Mouse (Mus musculus): ENCODE data around the gene Sumo2.
"Not testable (repeated sequence)": the region's sequence is repeated elsewhere in the genome, so short reads cannot be mapped to it uniquely, and the experiment has no call there.

Gene Sumo2

DNA sequence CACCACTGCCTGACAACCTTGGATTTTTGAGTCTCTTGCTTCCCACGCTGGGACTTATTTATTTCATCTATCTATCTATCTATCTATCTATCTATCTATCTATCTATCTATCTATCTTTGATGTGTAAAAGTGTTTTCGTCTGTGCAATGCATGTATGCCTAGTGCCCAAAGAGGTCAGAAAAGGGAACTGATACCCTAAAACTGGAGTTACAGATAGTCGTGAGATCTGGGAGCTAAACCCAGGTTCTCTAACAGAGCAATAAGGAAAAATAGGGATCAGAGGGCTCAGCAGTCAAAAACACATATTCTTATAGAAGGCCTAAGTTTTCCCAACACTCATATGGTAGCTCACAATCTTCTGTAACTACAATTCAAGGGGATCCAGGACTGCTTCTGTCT lies 16.5 kb downstream of the Sumo2 start:
- DNase-seq (ENCODE audit: low read depth, low spot score) = no peak

DNA sequence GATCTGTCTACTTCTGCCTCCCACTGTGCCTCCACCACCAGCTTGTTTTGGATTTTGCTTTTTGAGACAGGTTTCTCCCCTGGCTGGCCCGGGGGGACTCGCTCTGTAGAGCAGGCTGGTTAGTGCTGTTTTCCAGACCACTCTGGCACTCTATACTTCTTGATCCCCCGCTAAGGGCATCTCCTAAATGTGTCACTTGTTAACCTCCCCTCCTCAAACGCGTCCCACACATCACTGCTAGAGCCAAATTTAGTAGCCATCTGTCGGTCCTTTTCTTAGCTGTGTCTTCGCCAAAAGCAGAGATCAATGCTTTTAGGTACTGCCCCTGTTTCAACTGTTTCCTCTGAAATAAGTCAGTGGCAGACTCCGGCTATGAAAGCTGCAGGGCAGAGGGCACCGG lies 17.4 kb downstream of the Sumo2 start:
- no peak for DNase-seq (ENCODE audit: low read depth, low spot score)

DNA sequence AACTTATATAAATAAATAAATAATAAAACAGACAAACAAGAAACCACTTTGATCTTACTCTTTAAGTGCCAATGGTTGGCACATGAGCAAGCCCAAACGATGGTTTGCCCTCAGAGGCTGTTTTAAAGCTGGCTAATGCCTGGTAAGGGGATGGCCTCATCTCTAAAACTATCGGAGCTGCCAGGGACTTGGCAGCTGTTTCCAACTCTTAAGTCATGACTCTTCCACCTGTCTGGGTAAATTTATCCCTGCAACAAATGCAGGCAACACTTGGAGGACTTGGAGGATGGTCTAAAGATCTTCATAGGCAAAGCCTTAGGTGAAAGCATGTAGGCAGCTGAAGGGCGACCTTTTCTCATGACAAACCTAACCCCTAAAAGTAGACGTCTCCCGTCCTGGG lies 19.1 kb downstream of the Sumo2 start:
- no peak for DNase-seq (ENCODE audit: low read depth, low spot score)

DNA sequence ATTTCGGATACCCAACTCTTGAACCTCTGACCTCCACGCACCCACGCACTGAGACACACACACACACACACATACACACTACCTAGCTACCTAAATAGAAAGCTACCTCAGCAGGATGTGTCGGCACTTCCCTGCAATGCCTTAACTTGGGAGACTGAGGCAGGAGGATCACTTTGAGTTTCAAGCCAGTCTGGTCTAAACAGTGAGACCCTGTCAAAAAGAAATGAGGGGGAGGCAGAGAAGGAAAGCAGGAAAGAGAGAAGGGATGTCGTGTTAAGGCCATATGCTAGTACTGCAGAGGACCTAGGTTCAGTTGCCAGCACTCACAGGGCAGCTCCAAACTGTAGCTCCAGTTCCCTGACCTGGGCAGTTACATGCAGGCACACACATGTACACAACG lies 21.1 kb downstream of the Sumo2 start:
- no peak for DNase-seq (ENCODE audit: low read depth, low spot score)

DNA sequence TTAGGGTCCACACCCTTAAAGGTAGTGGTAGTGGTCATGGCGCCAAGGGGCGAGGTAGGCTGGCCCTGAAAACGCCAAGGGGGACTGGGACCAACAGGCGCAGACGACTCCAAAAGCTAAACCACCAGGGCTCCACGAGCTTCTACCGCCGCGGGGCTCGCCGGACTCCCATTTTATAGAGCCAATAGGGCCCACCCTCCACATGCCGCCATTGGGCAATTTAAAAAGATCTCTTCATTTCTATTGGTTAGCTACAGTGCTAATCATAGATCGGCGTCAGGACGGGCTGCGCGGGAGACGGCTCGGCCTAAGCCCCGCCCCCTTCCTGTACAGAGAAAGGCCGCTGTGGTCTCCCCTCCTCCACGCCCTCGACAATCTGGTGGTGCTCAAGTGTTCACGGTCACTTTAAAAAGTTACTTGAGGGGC lies 21.8 kb downstream of the Sumo2 start, which contains the start of gene Jpt1:
Gene Jpt1 (minus strand): TSS at position 150 of the 426 bp plus-strand sequence.
- peak; percentile 97 for DNase-seq (ENCODE audit: low read depth, low spot score)

DNA sequence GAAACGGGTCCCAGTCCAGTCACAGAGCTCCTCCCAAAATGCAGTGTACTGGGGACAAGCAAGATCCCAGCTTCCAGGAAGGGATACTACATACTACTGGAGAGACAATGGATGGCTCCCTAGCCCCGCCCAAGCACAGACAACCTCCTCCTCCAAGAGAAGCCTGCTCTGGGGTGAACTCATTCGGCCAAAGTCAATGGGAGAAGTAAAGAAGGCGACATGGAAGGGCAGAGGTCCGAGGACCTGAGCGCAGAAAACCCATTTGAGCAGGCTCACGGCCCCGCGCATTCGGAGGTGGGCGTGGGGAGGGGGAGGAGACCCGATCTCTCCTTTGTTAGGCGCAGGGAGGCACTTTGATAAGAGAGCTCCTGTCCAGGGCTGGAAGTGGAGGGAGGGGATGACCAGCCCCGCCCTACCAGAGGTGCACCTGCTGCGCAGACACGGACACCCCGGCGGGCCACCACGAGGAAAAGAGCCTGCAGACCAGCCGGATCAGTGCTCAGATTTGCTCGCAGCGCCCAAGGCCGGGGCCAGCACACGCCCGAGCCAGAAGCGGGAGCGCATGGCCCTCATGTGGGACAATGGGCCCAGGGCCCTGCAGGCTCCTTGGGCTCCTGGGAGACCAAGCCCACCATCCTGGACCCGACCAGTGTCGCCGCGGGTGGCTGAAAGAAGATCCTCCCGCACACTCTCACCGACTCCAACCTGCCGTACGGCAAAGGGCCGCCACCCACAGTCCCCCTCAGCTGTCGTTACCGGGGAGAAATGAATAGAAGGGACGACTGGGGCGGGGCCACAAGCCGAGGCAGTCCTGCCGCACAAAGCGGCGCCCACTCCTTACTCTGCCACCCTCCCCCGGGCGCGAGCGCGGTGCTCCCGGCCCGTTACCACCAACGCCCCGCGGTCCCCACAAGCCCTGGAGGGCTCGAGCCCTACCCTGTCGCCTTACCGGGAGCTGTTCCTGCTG lies 22.5 kb downstream of the Sumo2 start:
- no peak for DNase-seq (ENCODE audit: low read depth, low spot score)

DNA sequence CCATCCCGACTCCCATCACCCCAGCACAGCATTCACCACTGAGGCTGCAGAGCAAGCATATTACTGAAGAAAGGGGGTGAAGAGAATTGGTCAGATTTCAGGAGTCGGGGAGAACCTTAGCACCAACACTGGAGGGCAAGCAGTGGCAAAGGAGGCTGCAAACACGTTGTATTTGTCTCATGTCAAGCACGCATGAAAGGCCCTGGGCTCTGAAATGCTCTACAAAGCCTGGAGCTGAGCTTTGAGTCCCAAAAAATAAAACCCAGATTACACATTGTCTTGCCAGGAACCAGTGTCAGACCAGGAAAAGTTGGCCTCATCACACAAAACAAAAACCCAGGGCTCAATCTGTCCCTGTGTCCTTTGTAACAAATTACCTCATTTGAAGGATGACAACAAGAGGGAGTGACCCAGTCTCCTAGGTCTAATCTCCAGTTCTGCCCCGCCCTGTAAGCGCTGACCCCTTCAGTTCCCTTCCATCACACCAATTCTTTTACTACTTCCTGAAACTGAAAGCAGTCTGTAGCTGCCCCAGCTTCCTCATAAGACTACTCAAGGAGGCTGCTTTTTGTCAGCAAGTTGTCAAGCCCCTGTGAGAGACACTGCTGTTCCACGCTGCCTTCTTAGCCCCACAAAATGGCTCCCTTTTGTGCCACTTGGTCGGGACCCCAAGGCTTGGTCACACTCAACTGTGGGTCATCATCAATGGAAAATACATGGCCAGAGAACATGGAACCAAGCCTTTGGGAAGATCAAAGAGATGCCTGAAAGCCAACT lies 23.5 kb downstream of the Sumo2 start:
- DNase-seq (ENCODE audit: low read depth, low spot score) = no peak

DNA sequence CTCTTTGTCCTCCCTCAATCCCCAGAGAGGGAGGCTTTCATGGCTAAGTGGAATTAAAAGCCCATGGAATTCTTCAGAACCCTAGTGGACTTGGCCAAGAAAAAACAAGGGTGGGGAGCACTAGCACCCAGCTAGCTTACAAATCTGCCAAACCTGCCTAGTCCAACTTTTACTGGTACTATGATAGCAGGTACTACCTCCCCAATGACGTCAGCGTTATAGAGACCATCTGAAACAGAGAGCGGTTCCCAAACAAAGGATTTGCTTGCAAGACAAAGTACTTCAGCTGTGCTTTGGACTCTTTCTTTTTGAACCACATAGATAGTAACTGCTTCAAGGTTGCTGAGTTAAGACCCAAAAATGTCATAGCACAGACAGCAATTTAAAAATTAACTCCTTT lies 24.1 kb downstream of the Sumo2 start:
- no peak for DNase-seq (ENCODE audit: low read depth, low spot score)

DNA sequence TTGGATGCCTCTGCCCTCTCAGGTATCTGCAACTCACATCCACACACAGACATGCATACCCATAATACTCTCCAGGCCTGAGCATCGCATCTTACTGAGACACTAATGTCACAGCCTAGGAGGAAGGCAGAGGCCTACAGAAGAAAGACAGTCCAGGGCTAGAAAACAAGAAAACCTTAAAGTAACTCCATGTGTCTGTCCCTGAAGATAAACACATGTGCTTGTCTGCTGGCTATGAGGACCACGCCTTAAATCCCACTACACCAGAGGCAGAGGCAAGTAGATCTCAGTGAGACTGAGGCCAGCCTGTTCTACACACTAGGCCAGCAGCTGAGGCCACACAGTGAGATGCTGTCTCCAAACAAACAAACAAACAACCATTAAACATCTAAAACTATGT lies 25.0 kb downstream of the Sumo2 start:
- no peak for DNase-seq (ENCODE audit: low read depth, low spot score)

DNA sequence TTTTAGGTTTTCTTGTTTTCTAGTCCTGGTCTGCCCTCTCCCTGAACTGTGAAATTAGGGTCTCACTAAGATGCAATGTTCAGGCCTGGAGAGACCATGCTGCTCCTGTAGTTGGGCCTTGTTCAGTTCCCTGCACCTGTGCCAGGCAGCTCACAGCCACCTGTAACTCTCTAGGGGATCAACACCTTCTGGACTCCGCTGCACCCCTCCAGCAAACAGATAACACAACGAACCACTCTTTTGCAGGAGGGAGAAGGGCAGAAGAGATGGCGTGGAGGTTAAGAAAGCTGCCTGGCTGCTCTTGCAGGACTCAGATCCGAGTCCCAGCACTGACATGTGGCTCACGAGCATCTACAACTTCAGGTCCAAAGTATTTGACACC lies 25.6 kb downstream of the Sumo2 start:
- no peak for DNase-seq (ENCODE audit: low read depth, low spot score)

DNA sequence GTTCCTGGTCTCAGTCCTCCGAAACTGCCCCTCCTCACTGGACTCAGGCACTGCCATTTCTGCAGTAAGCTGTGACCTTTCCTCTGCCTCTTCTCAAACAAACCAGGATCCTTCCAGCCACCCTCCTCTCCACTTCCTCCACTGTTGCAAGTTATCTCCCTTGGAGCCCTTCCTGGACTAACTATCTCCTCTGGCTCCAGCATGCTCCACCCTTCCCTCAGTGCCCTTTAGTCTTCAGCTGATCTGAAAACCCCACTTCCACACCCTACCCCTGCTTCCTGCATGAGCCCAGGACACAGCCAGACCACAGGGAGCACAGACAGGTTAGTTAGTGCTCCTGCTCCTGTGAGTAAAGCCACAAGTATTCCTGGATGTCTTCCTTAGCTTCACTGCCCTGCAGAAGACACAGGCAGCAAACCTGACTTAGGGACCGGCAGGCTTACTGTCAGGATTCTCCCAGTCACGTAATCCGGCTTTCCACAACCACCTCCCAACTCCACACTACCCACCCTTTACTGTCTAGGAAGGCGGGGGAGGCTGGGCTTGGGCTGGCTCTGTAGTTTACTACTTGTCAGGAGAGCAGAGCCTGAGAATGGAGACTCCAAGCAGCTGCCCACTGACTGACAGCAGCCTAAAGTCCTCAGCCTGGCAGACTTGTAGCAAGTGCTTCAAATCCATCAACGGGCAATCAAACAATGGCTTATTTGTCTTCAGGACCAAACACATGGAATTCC lies 26.1 kb downstream of the Sumo2 start:
- DNase-seq (ENCODE audit: low read depth, low spot score) = peak; percentile 32

DNA sequence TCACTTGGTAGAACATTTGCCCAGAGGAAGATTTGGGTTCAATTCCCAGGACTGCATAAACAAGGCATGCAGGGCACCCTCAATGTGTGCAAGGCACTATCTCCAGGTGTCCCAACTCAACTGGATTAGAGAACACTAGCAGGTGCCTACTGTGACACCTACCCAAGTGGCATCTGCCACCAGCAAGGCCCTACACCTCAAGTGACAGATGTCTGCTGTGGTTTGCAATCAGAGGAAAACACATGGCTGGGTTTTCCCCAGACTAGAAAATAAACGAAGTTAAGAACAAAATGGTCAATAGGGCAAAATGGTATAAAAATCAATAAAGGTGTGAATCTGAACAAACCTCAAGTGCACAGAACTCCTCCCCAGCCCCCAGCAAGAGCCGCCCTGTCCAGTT lies 28.0 kb downstream of the Sumo2 start:
- DNase-seq (ENCODE audit: low read depth, low spot score) = no peak

DNA sequence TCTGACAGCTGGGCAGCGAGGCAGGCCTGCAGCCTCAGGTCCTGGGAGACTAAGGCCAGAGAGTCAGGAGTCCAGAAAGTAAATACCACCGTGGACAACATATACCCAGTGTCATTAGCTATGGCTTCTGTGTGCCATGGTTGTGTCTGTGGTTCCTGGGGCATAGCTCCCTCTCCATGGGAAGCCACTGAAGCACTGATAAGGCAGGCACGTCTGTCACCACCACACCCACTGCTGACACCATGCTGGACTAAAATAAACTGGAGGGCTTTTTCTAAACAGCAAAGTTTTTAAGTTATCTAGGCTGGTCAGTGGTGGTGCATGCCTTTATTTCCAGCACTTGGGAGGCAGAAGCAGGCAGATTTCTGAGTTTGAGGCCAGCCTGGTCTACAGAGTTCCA lies 29.5 kb downstream of the Sumo2 start:
- DNase-seq (ENCODE audit: low read depth, low spot score) = no peak

DNA sequence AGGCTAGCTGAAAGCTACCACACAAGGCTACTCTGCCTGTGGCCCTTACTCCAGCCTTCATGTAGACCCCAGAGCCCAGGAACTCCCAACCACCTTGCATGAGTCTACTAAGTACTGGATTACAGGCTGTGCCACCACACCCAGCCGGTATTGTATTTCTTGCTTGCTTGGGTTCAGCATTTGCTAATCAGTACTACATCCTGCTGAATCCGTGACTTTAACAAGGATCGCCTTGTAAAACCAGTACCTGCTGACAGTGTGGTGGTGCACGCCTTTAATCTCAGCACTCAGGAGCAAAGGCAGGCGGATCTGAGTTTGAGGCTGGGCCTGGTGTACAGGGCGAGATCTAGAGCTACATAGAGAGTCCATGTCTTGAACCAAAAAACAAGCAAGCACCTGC lies 33.4 kb downstream of the Sumo2 start:
- DNase-seq (ENCODE audit: low read depth, low spot score) = no peak

DNA sequence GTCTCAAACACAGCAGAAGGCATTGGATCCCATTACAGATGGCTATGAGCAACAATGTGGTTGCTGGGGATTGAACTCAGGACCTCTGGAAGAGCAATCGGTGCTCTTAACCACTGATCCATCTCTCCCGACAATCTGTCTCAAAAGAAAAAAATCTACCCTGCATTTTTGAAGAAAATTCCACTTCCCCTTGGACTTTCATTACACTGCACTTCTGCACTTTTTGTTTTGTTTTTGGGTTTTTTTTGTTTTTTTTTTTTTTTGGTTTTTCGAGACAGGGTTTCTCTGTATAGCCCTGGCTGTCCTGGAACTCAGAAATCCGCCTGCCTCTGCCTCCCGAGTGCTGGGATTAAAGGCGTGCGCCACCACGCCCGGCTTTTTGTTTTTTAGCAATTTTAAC lies 39.5 kb downstream of the Sumo2 start:
- not testable (repeated sequence) for DNase-seq (ENCODE audit: low read depth, low spot score)

DNA sequence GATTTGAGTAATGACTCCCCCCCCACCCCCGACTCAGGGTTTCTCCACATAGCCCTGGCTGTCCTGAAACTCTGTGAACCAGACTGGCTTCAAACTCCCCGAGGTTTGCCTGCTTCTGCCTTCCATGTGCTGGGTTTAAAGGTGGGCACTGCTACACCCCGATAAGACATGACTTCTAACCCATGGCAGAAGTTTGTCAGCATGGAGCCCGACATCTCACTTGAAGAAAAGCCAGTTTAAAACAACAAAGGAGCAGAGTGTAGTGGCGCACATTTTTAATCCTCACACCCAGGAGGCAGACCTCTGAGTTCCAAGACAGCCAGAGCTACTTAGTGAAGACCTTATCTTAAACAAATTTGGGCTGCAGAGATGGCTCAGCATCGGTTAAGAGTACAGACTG lies 43.7 kb downstream of the Sumo2 start:
- no peak for DNase-seq (ENCODE audit: low read depth, low spot score)

DNA sequence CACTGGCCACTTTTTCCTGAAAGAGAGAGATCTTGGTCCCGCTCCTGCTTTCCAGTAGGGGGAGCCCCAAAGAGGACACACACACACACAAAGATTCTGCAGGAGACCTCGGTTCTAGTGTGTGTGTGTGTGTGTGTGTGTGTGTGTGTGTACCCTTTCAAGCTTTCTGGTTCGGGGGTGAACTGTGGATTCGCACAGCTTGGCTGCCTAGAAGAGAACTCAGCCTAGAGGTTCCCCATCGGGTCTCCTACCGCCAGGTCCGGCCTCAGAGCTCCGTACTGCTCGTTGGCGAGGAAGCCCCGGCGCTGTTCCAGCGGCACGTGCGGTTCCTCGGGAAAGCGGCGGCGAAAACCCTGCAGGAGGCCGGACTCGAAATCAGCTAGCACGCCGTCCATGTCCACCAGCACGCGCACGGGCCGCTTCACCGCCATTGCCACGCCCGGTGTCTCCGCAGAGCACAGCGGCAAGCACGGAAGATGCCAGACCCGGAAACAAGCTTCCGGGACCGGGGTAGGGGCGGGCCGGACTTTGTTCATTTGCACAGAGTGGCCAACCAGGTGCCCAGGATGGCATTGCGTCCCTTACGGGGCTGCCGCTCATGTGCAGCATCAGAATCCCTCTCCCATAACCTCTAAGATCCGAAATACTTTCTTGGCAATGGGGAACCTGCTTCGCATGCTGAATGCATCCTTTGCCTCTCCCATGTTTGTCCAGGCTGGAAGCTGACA lies 44.6 kb downstream of the Sumo2 start, which contains the start of gene Nt5c:
Gene Nt5c (minus strand): TSS at position 507 of the 728 bp plus-strand sequence.
- DNase-seq (ENCODE audit: low read depth, low spot score) = peak; percentile 48

DNA sequence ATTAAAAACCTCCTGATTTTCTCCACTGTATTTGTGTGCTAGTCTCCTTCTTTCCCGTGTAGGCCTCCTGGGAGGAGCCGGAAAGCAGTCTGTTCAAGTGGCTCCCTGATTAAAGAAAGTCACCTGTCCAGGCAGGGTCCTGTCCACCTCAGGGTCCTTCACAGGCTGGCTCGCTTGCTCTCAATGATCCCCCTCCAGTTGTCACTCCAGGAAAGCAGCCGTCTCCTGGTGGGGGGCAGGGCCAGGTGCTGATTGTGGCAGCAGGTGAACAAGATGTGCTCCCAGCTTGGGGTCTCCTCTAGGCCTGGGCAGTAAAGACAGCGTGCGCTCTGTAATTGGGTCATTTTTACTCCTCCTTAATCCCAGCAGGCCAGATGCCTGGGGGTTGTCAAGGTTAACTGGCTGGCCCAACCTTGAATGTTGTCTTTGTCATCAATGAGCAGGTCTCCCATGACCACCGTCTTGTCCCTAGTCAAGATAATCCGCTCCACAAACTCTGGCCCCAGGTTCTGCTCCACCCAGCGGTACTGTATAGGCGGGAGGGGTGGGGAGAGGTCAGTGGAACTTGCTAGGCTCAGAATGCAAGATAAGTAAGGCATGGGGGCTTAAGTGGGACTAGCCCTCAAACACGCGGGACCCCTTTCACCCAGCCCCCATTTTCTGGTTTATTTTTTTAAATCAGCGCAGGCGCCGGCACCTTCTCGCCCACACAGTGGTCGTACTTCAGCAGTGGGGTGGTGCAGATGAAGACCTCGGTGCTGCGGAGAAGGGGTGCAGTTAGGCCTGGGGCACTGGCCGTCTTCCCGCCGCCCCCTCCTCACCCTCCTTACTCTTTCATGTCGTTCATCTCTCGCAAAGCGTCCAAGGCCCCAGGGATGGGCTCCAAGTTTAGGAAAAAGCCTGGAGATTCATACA lies 45.4 kb downstream of the Sumo2 start:
- DNase-seq (ENCODE audit: low read depth, low spot score) = no peak

DNA sequence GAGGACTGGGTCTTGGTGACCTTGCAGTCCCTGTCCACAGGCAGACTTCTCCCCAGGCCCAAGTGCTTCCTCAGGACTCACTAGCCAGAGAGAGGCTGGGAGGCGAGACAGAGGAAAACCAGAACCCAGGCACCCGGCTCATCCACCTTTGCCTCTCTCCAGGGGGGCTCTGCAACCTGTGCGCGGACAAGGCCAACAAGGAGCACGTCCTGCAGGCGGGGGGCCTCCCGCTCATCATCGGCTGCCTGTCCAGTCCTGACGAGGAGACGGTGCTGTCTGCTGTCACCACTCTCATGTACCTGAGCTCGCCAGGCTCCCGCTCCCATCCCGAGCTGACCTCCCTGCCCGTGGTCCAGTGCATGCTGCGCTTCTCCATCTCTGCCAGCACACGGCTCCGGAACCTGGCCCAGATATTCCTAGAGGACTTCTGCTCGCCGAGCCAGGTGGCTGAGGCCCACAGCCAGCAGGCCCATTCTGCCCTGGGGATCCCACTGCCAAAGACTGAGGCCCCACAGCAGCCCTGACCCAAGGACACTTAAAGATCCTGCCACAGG lies 47.4 kb downstream of the Sumo2 start:
- no peak for DNase-seq (ENCODE audit: low read depth, low spot score)

DNA sequence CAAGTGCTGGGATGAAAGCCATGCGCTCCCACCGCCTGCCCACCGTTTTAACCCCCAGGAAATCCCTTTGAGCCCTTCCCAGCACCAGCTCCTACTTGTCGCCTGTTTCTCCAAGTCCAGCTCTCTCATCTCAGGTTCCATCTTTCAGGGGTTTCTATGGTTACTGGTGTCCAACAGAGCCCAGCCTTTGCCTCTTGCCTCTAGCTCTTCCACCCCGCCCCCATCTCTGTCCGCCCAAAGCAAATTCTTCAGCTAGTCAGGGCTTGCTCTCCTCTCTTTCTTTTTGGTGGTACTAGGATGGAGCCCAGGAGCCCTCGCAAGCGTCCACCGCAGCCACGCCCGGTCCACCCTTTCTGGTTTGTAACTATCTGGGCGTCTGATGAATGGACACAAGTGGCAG lies 50.9 kb downstream of the Sumo2 start:
- DNase-seq (ENCODE audit: low read depth, low spot score) = no peak

Measured in retina, postnatal 7 days (tissue).